Mouse (Mus musculus) adrenal gland, postnatal 25 days (tissue): ENCODE results near the gene Adam1a. TPM values are rescaled to one million over a fixed set of nuclear protein-coding genes. Genes with fewer than 3 reads are reported as not detected.
A peak's percentile ranks its signal among the peaks of the same experiment; 100 is the strongest.
"Not testable (repeated sequence)": the region's sequence is repeated elsewhere in the genome, so short reads cannot be mapped to it uniquely, and the experiment has no call there.

ENCODE experiments used
- DNase-seq: peaks from one replicate; pipeline ENCODE4 v3.0.0; 2021; ENCODE audit warnings: mixed read lengths
- total RNA-seq: library from RNA; stranded (reverse); gene quantifications from 2 replicates; pipeline ENCODE4 v1.2.3, GENCODE M21; 2021

Adam1a gene
- total RNA-seq, 1 experiment from 2014 or later: 7.9 TPM

GRCm38 (mm10) chr5:121564468-121564895 is 19.2 kb upstream of the Adam1a start:
- peak; percentile 90 for DNase-seq

- no peak for DNase-seq
Observed at GRCm38 (mm10) chr5:121562436-121562835, 17.2 kb upstream of the Adam1a start.

- DNase-seq: no peak
Observed at GRCm38 (mm10) chr5:121549196-121549595, 3.9 kb upstream of the Adam1a start.

GRCm38 (mm10) chr5:121547084-121547483 is 1.8 kb upstream of the Adam1a start:
- no peak for DNase-seq

- DNase-seq: peak; percentile 47
Observed at GRCm38 (mm10) chr5:121546530-121546895, 1.2 kb upstream of the Adam1a start.

- peak; percentile 98 for DNase-seq
Observed at GRCm38 (mm10) chr5:121545793-121546529, 679 bp upstream of the Adam1a start, which contains the start of gene Mapkapk5. TSS of gene Mapkapk5 (minus strand) at chr5:121545905.

- no peak for DNase-seq
Observed at GRCm38 (mm10) chr5:121543370-121543769, 1.9 kb downstream of the Adam1a start.

GRCm38 (mm10) chr5:121541235-121541634 is 4.0 kb downstream of the Adam1a start:
- DNase-seq: no peak

GRCm38 (mm10) chr5:121540066-121540465 is 5.2 kb downstream of the Adam1a start:
- no peak for DNase-seq

- no peak for DNase-seq
Observed at GRCm38 (mm10) chr5:121537588-121537987, 7.7 kb downstream of the Adam1a start.

GRCm38 (mm10) chr5:121536921-121537555 is 8.2 kb downstream of the Adam1a start:
- no peak for DNase-seq

GRCm38 (mm10) chr5:121535116-121535515 is 10.2 kb downstream of the Adam1a start:
- no peak for DNase-seq

- DNase-seq: no peak
Observed at GRCm38 (mm10) chr5:121534521-121534920, 10.8 kb downstream of the Adam1a start.

- DNase-seq: peak; percentile 49
Observed at GRCm38 (mm10) chr5:121526961-121527360, 18.3 kb downstream of the Adam1a start.

- DNase-seq: no peak
Observed at GRCm38 (mm10) chr5:121526526-121526925, 18.8 kb downstream of the Adam1a start.

- no peak for DNase-seq
Observed at GRCm38 (mm10) chr5:121525774-121526450, 19.4 kb downstream of the Adam1a start.

- DNase-seq: not testable (repeated sequence)
Observed at GRCm38 (mm10) chr5:121519758-121520157, 25.5 kb downstream of the Adam1a start.

GRCm38 (mm10) chr5:121518983-121519382 is 26.3 kb downstream of the Adam1a start:
- DNase-seq: no peak

- DNase-seq: no peak
Observed at GRCm38 (mm10) chr5:121510009-121510408, 35.3 kb downstream of the Adam1a start.

- no peak for DNase-seq
Observed at GRCm38 (mm10) chr5:121506846-121507245, 38.4 kb downstream of the Adam1a start.

GRCm38 (mm10) chr5:121503231-121503630 is 42.1 kb downstream of the Adam1a start, which contains the start of gene Adam1b:
TSS of gene Adam1b (minus strand) at chr5:121503435.
- DNase-seq: no peak

GRCm38 (mm10) chr5:121501424-121501996 is 43.8 kb downstream of the Adam1a start:
- DNase-seq: not testable (repeated sequence)

- no peak for DNase-seq
Observed at GRCm38 (mm10) chr5:121500719-121501118, 44.6 kb downstream of the Adam1a start.
